Mouse (Mus musculus) midbrain, embryonic 13.5 days (tissue): ENCODE measurements at regions not wholly inside any gene's neighbourhood (a gene's known extent, or its start where the extent isn't known, plus 50 kb on each side); places are given as distances from the start of the nearest gene placed in this dataset.

ENCODE experiments used
- ATAC-seq: fragments of 200-750 bp; cut with Nextera tagmentation; 2 replicates; pipeline ENCODE4 v1.8.0; 2017; ENCODE audit warnings: mild to moderate bottlenecking, moderate TSS enrichment, moderate library complexity
- H3K27ac ChIP-seq: fragments of 300-500 bp; sonication (generic); 2 replicates; pipeline ENCODE4 v1.5.1; 2015; ENCODE audit warnings: inconsistent platforms, mild to moderate bottlenecking, moderate library complexity
- H3K27me3 ChIP-seq: fragments of 300-500 bp; sonication (generic); 2 replicates; pipeline ENCODE4 v1.6.1; 2015; ENCODE audit warnings: mild to moderate bottlenecking, inconsistent platforms
- H3K36me3 ChIP-seq: fragments of 300-500 bp; sonication (generic); 2 replicates; pipeline ENCODE4 v1.6.1; 2015; ENCODE audit warnings: mild to moderate bottlenecking, inconsistent platforms
- H3K4me1 ChIP-seq: fragments of 300-500 bp; sonication (generic); replicated peaks from 2 replicates; pipeline ENCODE4 v1.6.1; 2015; ENCODE audit warnings: inconsistent platforms
- H3K4me2 ChIP-seq: fragments of 300-500 bp; sonication (generic); replicated peaks from 2 replicates; pipeline ENCODE4 v1.6.1; 2015; ENCODE audit warnings: moderate library complexity, mild to moderate bottlenecking, inconsistent platforms
- H3K4me3 ChIP-seq: fragments of 300-500 bp; sonication (generic); replicated peaks from 2 replicates; pipeline ENCODE4 v1.5.1; 2015; ENCODE audit warnings: mild to moderate bottlenecking, inconsistent platforms
- H3K9ac ChIP-seq: fragments of 300-500 bp; sonication (generic); replicated peaks from 2 replicates; pipeline ENCODE4 v1.6.1; 2015; ENCODE audit warnings: mild to moderate bottlenecking, inconsistent platforms
- H3K9me3 ChIP-seq: fragments of 300-500 bp; sonication (generic); 2 replicates; pipeline ENCODE4 v1.6.1; 2016; ENCODE audit warnings: mild to moderate bottlenecking, inconsistent platforms
- WGBS: fragments of 180-500 bp; shearing (Covaris S2); methylation state at CpG from one replicate; pipeline ENCODE4 v1.1.7; 2015; 5-methylcytosine and 5-hydroxymethylcytosine counted together

DNA sequence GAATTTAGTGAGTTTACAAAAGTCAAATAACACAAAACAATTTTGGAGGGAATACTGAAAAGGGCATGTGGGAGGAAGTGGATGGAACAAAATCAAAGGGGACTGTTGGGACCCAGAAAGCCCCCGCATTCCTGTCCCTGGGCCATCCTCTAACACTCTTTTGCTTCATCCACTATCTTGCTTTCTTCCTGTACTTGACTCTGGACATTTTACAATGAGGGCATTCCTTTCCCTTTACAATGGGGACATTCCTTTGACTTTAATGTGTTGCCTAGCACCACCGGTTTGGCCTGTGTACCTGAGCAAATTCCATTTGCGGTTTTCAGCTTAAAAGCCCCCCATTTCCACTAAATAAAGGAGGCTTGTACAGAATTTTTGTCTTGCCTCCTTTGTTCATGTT is 1341.0 kb downstream of the Pcdh17 start:
- H3K27ac ChIP-seq, result no peak overlapping the region
- no peaks in the 10 kb centered on the region for H3K36me3 ChIP-seq
- H3K4me1 ChIP-seq, result no peaks in the 10 kb centered on the region
- H3K4me3 ChIP-seq, result no peak overlapping the region
- no peak for ATAC-seq
- no peak overlapping the region for H3K9ac ChIP-seq
- H3K4me2 ChIP-seq, result no peak overlapping the region
- no peaks in the 10 kb centered on the region for H3K27me3 ChIP-seq
- 58% methylated on average over 3 of the region's 3 CpGs for WGBS
- no peaks in the 10 kb centered on the region for H3K9me3 ChIP-seq

DNA sequence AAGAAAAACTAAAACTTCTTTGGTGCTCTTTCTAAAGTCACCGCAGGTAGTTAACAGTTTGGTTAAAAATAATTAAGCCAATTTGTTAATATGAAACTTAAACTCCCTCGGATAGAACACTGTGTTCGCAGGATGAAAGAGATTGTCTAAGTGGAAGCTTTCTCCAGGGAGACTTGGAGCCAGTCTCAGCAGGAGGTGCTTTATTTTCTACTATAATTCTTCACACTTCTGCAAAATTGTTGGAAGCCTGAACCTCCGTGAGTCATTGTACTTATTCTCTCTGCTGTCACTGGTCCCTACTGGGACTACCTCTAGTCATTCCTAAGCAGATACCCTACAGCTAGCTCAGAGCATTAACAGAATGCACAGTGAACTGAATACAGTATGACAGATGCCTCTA is 1327.3 kb downstream of the Pcdh17 start:
- H3K27me3 ChIP-seq, result no peaks in the 10 kb centered on the region
- no peak overlapping the region for H3K9ac ChIP-seq
- ATAC-seq, result no peak
- no peak overlapping the region for H3K27ac ChIP-seq
- WGBS, result 52% methylated on average over 4 of the region's 4 CpGs
- no peak overlapping the region for H3K4me2 ChIP-seq
- H3K4me1 ChIP-seq, result 0 out of 2 replicates have a peak, but pooled peaks cover 6% of the 10 kb centered on the region
- no peaks in the 10 kb centered on the region for H3K9me3 ChIP-seq
- H3K4me3 ChIP-seq, result no peak overlapping the region
- no peaks in the 10 kb centered on the region for H3K36me3 ChIP-seq

DNA sequence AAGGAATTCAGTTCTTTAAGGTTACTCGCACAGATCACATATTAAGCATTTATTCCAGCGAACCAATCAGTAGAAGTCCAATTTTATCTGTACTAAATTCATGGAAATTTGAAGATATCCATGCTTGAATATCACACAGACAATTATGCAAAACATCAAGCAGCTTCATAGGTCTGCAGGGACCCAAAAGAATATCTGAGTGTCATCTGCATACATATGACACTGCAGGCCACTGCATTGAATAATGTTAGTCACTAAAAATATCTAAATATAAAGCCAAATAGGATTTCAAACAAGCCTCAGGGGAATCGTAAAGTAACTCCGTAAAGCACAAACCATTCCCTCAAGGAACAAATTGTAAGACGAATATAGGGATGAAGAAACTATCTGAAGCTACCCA is 1324.9 kb downstream of the Pcdh17 start:
- WGBS, result 65% methylated on average over 5 of the region's 5 CpGs

DNA sequence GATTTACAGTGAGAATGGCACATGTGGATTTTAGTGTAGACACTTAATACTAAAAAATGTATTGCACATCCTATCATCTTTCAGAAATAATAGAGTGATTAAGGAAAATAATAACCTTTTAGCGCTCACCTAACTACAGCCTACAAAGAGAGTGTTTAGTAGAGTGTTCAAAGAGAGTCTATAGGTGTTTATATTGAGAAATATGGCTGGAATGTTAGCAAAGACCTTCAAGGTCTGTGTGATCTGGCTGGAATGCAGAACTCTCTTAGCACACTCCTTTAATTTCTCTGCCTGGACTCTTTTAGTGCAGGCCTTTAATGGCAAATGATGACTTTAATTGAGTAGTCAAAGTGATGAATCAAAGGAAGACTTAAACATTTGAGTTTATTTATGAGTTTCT is 1314.0 kb downstream of the Pcdh17 start:
- H3K4me2 ChIP-seq, result no peak overlapping the region
- no peaks in the 10 kb centered on the region for H3K36me3 ChIP-seq
- H3K27me3 ChIP-seq, result no peaks in the 10 kb centered on the region
- WGBS, result 90% methylated on average over 1 of the region's 1 CpGs
- H3K9ac ChIP-seq, result no peak overlapping the region
- no peak overlapping the region for H3K27ac ChIP-seq
- no peaks in the 10 kb centered on the region for H3K9me3 ChIP-seq
- H3K4me3 ChIP-seq, result no peak overlapping the region
- H3K4me1 ChIP-seq, result no peaks in the 10 kb centered on the region
- ATAC-seq, result no peak

More for the DNA sequence above, 1324.9 kb downstream of the Pcdh17 start:
- Histone ChIP-seq H3K4me1 (0 out of 2 replicates have a peak, but pooled peaks cover 6% of the 10 kb centered on the region), H3K4me2 (no peak overlapping the region), H3K4me3 (no peak overlapping the region), H3K36me3 (no peaks in the 10 kb centered on the region), H3K27me3 (no peaks in the 10 kb centered on the region), H3K9me3 (no peaks in the 10 kb centered on the region), H3K27ac (no peak overlapping the region), H3K9ac (no peak overlapping the region)
- ATAC-seq, result no peak

DNA sequence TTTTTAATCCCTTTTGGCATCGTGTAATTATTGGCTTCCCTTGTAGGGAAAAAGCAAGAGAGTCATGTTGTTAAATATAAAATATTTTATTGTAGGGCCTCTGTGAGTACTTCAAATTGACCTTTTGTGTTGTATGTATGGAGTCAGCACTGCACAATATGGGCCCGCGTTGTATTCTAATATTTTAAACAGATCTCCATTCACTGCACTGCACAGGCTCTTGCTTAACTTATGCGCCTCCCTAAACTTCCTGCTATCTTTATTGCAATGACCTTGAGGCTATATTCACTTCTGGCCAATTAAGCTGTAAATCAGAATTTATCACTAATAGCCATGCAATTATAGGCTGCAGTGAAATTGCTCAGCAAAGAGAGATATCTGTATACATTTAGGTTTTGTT is 1295.2 kb downstream of the Pcdh17 start:
- Histone ChIP-seq H3K9me3 (no peaks in the 10 kb centered on the region), H3K4me3 (no peak overlapping the region), H3K4me2 (no peak overlapping the region), H3K36me3 (no peaks in the 10 kb centered on the region), H3K9ac (no peak overlapping the region), H3K4me1 (no peaks in the 10 kb centered on the region), H3K27ac (no peak overlapping the region), H3K27me3 (no peaks in the 10 kb centered on the region)
- ATAC-seq, result no peak
- WGBS, result 84% methylated on average over 4 of the region's 4 CpGs
